Mouse (Mus musculus) megakaryocyte, embryonic 14.5 days (primary cell): ENCODE results near the gene Cdh26.

Experiments
- FLI1 ChIP-seq: IDR thresholded peaks from 2 replicates; pipeline ENCODE4 v1.6.1; 2012; ENCODE audit warnings: low read length, inconsistent platforms, mixed read lengths
- GATA1 ChIP-seq: IDR thresholded peaks from 3 replicates; pipeline ENCODE4 v1.6.1; 2012; ENCODE audit warnings: mixed read lengths, low read length, inconsistent platforms, borderline replicate concordance

DNA sequence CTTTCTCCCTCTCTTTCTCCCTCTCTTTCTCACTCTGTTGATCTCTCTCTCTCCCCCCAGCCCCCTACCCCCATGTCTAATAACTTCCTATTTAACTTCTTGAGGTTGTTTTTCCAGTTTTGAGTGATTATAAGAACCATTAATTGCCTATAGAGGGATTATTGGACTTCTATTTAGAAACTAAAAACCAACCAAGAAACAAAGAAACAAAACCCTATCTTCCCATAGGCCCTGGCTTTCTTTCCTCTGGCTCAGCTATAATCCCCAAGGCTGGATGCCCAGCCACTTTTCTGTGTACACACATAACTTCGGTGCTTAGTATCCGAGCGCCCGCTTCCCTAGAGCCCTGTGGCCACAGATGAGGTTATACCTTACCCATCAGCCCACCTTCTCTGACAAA, at the start of gene Cdh26:
- no peak for TF ChIP-seq GATA1
- TF ChIP-seq FLI1 = no peak
